Mouse (Mus musculus) neural tube, embryonic 12.5 days (tissue): ENCODE data around the gene Ifna16. TPM values are rescaled to one million over a fixed set of nuclear protein-coding genes. Genes with fewer than 3 reads are reported as not detected.

Source experiments
- ATAC-seq: fragments of 200-750 bp; cut with Nextera tagmentation; 2 replicates; pipeline ENCODE4 v1.8.0; 2017; ENCODE audit warnings: low read depth, mild to moderate bottlenecking, moderate TSS enrichment, moderate library complexity; ENCODE audit not compliant: low FRiP score
- H3K27ac ChIP-seq: fragments of 300-500 bp; sonication (generic); 2 replicates; pipeline ENCODE4 v1.5.1; 2016
- H3K27me3 ChIP-seq: fragments of 300-500 bp; sonication (generic); replicated peaks from 2 replicates; pipeline ENCODE4 v1.6.1; 2016; ENCODE audit warnings: mild to moderate bottlenecking
- H3K36me3 ChIP-seq: fragments of 300-500 bp; sonication (generic); 2 replicates; pipeline ENCODE4 v1.6.1; 2016; ENCODE audit warnings: mild to moderate bottlenecking
- H3K4me1 ChIP-seq: fragments of 300-500 bp; sonication (generic); 2 replicates; pipeline ENCODE4 v1.6.1; 2016
- H3K4me2 ChIP-seq: fragments of 300-500 bp; sonication (generic); replicated peaks from 2 replicates; pipeline ENCODE4 v1.6.1; 2016; ENCODE audit warnings: mild to moderate bottlenecking
- H3K4me3 ChIP-seq: fragments of 300-500 bp; sonication (generic); 2 replicates; pipeline ENCODE4 v1.5.1; 2016
- H3K9ac ChIP-seq: fragments of 300-500 bp; sonication (generic); 2 replicates; pipeline ENCODE4 v1.6.1; 2016; ENCODE audit warnings: mild to moderate bottlenecking
- H3K9me3 ChIP-seq: fragments of 300-500 bp; sonication (generic); 2 replicates; pipeline ENCODE4 v1.6.1; 2016; ENCODE audit warnings: mild to moderate bottlenecking
- WGBS: fragments of 180-500 bp; shearing (Covaris S2); methylation state at CpG from one replicate; pipeline ENCODE4 v1.1.7; 2016; 5-methylcytosine and 5-hydroxymethylcytosine counted together
- polyA plus RNA-seq: library from polyadenylated mRNA; unstranded; fragments of >200 nt; fragmentation: Nextera tagmentation; extraction: Ambion mirVana; gene quantifications from 2 replicates; pipeline ENCODE4 v1.2.1, GENCODE M21; 2016

Ifna16 gene
- polyA plus RNA-seq = not detected in 2 replicates

DNA sequence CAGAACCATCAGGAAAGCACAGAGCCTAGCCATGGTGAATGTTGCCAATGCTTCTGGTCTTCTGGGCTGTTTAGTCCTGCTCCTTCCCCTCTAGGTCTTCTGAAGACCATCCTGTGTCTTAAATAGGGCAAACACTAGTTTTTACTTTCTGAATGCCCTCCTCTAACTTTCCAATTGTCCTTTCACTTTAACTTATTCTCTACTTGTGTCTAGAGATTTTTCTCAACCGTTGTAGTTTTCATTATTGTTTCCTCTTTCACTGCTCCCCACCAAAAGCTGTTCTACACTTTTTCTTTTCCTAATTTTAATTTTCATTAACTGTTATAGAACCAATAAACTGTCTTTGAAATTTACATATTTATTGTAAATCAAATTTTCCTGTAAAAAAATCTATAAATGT is at the start of gene Ifna16:
TSS of gene Ifna16 (minus strand) at position 101 of the 400 bp plus-strand sequence.
- no peak within 1 kb of the TSS for H3K27ac ChIP-seq
- H3K4me1 ChIP-seq = no peaks in the 10 kb centered on the region
- no peak within 1 kb of the TSS for H3K4me3 ChIP-seq
- ATAC-seq = no peak
- H3K27me3 ChIP-seq = no peaks in the 10 kb centered on the region
- H3K4me2 ChIP-seq = no peak within 1 kb of the TSS
- no peaks in the 10 kb centered on the region for H3K9me3 ChIP-seq
- H3K36me3 ChIP-seq = no peaks in the 10 kb centered on the region
- H3K9ac ChIP-seq = no peak within 1 kb of the TSS
- WGBS = 84% methylated on average over 1 of the region's 1 CpGs

DNA sequence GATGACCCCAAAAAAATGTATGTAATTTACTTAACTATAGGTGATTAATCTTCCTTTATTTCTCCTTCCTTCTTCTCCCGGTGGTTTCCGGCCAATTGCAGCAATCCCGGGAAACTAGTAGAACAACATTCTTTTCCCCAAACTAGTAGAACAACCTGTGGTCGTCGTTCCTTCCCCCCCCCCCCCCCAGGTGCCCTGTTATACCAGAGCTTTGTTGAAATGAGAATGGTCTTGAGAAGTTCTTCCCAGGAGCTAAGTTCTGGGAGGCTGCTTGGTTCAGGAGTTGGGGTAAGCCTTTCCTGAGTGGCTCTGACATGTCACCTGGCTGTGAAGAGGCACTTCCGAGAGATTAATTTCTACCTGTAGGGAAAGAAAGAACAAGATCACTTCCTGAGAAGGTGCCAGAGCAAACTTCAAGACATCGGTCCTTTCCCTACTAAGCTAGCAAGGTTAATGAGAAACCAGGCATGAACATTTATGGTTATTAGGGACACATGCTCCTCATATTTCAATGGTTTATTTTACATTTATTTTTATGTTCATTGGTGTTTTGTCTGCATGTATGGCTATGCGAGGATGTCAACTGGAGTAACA is 46.9 kb upstream of the Ifna16 start:
- H3K27me3 ChIP-seq = no peaks in the 10 kb centered on the region
- 56% methylated on average over 8 of the region's 8 CpGs for WGBS
- H3K4me1 ChIP-seq = peaks cover 21% of the 10 kb centered on the region
- H3K9me3 ChIP-seq = no peaks in the 10 kb centered on the region
- no peak overlapping the region for H3K9ac ChIP-seq
- H3K4me2 ChIP-seq = no peak overlapping the region
- peaks cover 8% of the 10 kb centered on the region for H3K36me3 ChIP-seq
- no peak for ATAC-seq
- no peak overlapping the region for H3K4me3 ChIP-seq
- no peak overlapping the region for H3K27ac ChIP-seq

DNA sequence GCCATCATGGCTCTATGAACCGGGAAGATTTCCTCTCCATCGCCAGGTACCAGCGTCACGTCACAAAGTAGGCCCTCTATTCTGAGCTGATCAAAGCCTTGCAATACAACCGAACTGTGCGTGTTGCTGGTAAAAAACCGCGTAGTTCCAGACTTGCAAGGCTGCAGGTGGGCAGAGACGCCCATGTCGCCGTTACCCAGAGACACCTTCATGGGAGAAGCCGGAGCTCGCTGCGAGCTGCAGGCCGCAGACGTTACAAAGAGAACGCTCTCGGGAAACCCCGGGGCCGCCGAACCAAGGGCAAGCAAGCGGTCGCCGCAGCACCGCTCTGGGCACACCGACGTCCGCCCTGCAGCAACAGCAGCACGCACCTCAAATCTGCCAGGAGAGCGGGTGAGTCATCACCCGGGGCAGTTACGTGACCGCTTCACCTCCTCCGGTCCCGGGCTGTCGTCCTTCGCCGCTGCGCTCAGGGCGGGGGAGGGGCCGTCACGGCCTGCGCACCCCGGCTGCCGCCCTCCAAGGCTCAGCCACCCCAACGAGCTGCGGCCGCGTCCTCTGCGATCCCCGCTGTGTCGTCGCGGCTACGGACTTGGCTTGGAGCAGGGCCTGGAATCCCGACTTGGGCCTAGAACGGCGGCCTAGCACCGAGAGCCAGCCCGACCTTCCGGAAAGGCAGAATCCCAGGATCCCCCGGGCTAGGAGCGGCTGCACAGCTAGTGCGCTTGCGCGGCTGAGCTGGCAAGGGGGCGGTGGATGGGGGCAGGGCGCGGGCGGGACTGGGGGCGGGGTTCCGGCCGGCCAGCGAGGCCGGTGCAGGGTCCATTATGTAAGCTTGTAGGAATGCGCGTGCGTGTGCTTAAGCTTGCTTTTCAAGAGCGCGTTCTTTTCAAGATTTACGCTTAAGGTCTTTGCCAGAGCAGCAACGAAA is 45.3 kb upstream of the Ifna16 start, which contains the start of the genes Gm26566 and Klhl9:
TSS of gene Gm26566 (plus strand) at position 15 of the 931 bp plus-strand sequence.
TSS of gene Klhl9 (minus strand) at position 675 of the 931 bp plus-strand sequence.
- peak within 1 kb of the TSS; percentile 99 for H3K9ac ChIP-seq
- H3K4me2 ChIP-seq = peak within 1 kb of the TSS; percentile 69
- H3K27ac ChIP-seq = peak within 1 kb of the TSS; percentile 97
- peaks cover 26% of the 10 kb centered on the region for H3K4me1 ChIP-seq
- peak; percentile 97 for ATAC-seq
- H3K36me3 ChIP-seq = peaks cover 13% of the 10 kb centered on the region
- under 1% methylated on average over 82 of the region's 82 CpGs for WGBS
- no peaks in the 10 kb centered on the region for H3K27me3 ChIP-seq
- peak within 1 kb of the TSS; percentile 86 for H3K4me3 ChIP-seq
- no peaks in the 10 kb centered on the region for H3K9me3 ChIP-seq

DNA sequence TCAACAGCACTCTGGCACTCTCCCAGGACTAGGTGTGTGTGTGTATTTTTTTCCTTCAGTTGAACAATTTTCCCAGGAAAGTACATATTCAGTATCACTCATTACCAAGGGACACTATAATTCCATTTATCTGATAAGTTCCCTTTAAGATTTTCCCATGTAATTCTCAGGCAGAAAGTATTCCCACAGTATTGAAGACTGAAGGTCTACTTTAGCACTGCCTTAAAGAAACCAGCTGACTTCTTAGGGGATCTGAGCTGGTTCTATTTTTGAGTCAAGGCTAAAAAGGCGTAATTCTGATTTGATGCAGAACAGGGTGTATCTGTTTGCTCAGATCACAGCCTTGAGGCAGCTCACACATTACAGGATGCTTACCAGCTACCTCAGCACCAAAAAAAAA is 42.0 kb upstream of the Ifna16 start:
- Histone ChIP-seq H3K36me3 (peaks cover 37% of the 10 kb centered on the region), H3K4me3 (peak overlapping the region; percentile 13), H3K27me3 (no peaks in the 10 kb centered on the region), H3K4me1 (peaks cover 26% of the 10 kb centered on the region), H3K4me2 (peak overlapping the region; percentile 57), H3K27ac (no peak overlapping the region), H3K9me3 (no peaks in the 10 kb centered on the region), H3K9ac (no peak overlapping the region)
- no peak for ATAC-seq
- WGBS = 73% methylated on average over 1 of the region's 1 CpGs

DNA sequence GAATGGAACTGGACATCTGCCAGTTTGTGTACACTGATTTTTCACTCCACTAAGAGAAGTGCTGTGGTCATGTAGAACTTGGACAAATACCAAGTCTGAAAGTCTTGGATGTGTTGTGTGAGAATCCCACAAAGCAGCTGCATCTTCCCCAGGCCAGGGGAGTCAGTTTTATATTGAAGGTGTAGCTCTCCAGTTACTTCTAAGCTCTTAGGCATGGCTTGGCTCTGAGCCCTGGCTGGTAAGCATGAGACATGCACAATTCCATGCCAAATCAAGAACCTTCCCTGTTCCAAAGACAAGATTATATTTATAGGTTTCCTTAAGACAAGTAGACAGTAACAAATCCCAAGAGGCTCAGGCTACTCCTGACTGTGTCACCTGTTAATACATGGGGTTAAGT is 38.3 kb upstream of the Ifna16 start:
- no peaks in the 10 kb centered on the region for H3K9me3 ChIP-seq

DNA sequence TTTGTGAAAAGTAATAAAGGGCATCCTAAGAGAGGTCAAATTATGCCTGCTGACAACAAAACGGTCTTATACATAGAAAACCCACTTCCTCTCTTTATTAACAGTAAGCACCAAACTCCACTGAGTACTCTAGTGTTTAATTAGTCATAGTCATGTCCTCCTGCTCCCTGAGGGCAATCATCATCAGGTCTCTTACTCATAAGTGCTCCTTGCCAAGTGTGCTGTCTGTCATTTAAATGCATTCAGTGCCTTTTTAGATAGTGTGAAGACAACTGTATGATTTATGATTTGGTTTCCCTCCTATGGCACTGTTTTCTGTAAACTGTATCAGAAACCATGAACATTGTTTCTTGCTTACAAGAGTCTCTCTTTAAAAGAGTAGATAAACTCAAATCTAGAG is 37.6 kb upstream of the Ifna16 start:
- H3K9ac ChIP-seq = no peak overlapping the region
- no peak overlapping the region for H3K4me3 ChIP-seq
- no peaks in the 10 kb centered on the region for H3K27me3 ChIP-seq
- no peak overlapping the region for H3K4me2 ChIP-seq
- H3K4me1 ChIP-seq = peaks cover 9% of the 10 kb centered on the region
- peaks cover 30% of the 10 kb centered on the region for H3K36me3 ChIP-seq
- no peak overlapping the region for H3K27ac ChIP-seq
- WGBS = 85% methylated on average over 1 of the region's 1 CpGs
- H3K9me3 ChIP-seq = no peaks in the 10 kb centered on the region
- ATAC-seq = no peak

More for the DNA sequence above, 38.3 kb upstream of the Ifna16 start:
- Histone ChIP-seq H3K4me3 (no peak overlapping the region), H3K4me1 (peaks cover 14% of the 10 kb centered on the region), H3K36me3 (peaks cover 32% of the 10 kb centered on the region), H3K9ac (no peak overlapping the region), H3K27ac (no peak overlapping the region), H3K4me2 (no peak overlapping the region), H3K27me3 (no peaks in the 10 kb centered on the region)
- no peak for ATAC-seq

DNA sequence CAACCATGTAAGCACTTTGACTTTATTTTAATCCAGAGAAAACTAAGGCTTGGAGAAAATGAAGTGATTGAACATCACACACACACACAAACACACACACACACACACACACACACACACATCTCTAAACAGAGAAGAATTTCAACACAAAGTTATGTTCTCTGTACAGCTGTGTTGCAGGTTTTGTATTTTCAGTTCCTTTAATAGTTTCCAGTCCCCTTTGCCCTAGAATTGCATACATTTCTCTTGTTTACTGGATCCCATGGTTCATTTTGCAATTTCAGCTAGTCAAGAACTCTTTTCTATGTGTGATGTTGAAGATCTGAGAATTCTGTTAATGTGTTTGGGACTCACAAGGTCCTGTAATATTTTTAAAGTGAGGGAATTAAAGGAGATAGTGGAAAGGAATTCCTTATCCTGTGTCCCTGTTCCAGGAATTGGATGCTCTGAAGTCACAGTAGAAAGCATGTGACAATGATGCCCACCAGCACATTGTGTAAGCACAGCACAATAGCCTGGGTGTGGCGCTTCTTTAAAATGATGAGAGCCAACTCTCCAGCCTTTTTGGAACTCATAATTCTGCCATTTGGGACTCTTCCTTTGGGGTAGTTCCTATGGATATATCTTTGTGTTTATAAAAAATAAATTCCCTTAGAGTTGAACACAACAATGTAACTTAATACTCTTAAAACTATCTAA is 30.6 kb upstream of the Ifna16 start:
- H3K4me3 ChIP-seq = no peak overlapping the region
- 91% methylated on average over 1 of the region's 1 CpGs for WGBS
- no peak for ATAC-seq
- H3K27me3 ChIP-seq = no peaks in the 10 kb centered on the region
- H3K36me3 ChIP-seq = no peaks in the 10 kb centered on the region
- H3K27ac ChIP-seq = no peak overlapping the region
- no peaks in the 10 kb centered on the region for H3K9me3 ChIP-seq
- H3K4me2 ChIP-seq = no peak overlapping the region
- no peak overlapping the region for H3K9ac ChIP-seq
- H3K4me1 ChIP-seq = no peaks in the 10 kb centered on the region

DNA sequence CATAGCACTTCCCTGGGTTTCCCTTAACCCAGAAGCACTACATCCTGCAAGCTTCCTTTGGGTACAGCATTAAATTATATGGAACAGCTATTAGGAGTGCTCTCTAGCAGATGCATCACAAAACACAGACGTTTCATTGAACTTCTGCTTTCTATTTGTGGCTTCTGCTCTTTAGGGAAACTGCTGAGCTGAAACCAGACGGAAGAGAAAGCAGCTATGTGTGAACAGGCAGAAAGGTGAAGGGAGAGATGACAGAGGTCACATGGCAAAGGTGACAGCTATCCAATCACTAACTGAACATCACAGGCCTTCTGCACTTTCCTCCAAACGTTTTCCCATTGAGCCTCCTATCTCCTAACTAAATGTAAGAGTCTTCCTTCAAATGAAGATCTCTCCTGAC is 29.2 kb upstream of the Ifna16 start:
- H3K27ac ChIP-seq = no peak overlapping the region
- no peak overlapping the region for H3K4me3 ChIP-seq
- no peak overlapping the region for H3K4me2 ChIP-seq
- H3K9ac ChIP-seq = no peak overlapping the region
- no peaks in the 10 kb centered on the region for H3K9me3 ChIP-seq
- H3K36me3 ChIP-seq = no peaks in the 10 kb centered on the region
- H3K27me3 ChIP-seq = no peaks in the 10 kb centered on the region
- no peaks in the 10 kb centered on the region for H3K4me1 ChIP-seq
- WGBS = 51% methylated on average over 3 of the region's 3 CpGs
- no peak for ATAC-seq

DNA sequence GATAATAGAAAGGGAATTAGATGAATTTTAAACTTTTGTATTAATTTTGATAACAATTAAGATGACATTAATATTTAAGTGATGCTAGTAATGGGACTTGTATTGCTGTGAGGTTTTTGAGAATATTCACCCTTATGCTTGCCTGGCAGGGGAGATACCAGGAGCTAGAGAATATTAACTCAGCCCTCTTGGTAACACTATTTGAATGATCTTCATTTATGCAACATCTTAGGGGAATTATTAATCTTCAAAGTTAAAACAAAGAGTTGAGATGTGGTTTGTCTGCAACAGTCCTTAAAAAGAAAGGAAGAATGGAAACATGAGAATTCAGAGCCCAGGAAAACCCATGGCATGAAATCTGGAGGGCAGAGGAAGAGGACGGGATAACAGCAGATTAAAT is 22.6 kb upstream of the Ifna16 start:
- ATAC-seq = no peak
- whole genome bisulfite sequencing = 76% methylated on average over 1 of the region's 1 CpGs
- no peaks in the 10 kb centered on the region for H3K36me3 ChIP-seq
- no peak overlapping the region for H3K4me3 ChIP-seq
- no peak overlapping the region for H3K9ac ChIP-seq
- H3K27me3 ChIP-seq = no peaks in the 10 kb centered on the region
- H3K4me2 ChIP-seq = no peak overlapping the region
- H3K4me1 ChIP-seq = no peaks in the 10 kb centered on the region
- H3K9me3 ChIP-seq = no peaks in the 10 kb centered on the region
- H3K27ac ChIP-seq = no peak overlapping the region

DNA sequence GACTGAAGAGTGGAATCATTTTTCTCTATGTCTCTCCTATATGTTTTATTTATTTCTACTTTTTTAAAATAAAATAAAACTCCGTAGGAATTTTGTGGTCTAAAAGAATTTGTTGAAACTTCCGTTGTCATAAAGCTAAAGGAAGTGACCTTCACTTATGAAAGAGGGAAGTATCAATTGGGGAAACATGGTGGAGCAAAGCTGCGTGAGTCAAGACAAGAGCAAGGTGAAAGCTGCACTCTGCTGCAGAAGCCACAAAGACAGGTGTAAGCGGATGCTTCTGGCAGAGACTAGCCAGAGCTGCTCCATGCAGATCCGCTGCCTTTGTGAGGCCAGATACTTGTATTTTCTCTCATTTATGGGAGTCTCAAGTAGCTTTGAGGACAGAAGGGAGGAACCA is 22.1 kb upstream of the Ifna16 start:
- no peaks in the 10 kb centered on the region for H3K36me3 ChIP-seq
- H3K4me3 ChIP-seq = no peak overlapping the region
- 88% methylated on average over 5 of the region's 5 CpGs for WGBS
- no peaks in the 10 kb centered on the region for H3K9me3 ChIP-seq
- H3K4me2 ChIP-seq = no peak overlapping the region
- H3K27ac ChIP-seq = no peak overlapping the region
- no peaks in the 10 kb centered on the region for H3K27me3 ChIP-seq
- ATAC-seq = no peak
- H3K9ac ChIP-seq = no peak overlapping the region
- H3K4me1 ChIP-seq = no peaks in the 10 kb centered on the region

DNA sequence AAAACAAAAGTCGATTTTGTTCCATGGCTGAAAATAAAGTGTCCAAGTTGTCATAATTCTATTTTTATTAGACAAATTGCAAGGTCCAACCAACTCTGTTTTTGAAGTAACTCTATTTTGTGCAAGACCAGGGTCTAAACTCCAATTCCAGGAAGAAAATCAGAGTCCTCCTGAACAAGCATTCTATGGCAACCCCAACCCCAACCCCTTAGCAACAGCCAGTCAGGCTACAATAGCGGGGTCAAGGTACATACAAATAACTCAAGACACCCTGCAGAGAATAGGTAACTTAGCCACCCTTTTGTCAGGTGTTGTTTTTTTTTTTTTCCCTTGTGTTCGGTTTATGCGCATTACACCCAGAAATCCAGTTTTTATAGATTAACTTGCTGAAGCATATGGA is 21.0 kb upstream of the Ifna16 start:
- Histone ChIP-seq H3K36me3 (no peaks in the 10 kb centered on the region), H3K4me2 (no peak overlapping the region), H3K9me3 (no peaks in the 10 kb centered on the region), H3K9ac (no peak overlapping the region), H3K4me1 (no peaks in the 10 kb centered on the region), H3K27me3 (no peaks in the 10 kb centered on the region), H3K27ac (no peak overlapping the region), H3K4me3 (no peak overlapping the region)
- 83% methylated on average over 4 of the region's 4 CpGs for WGBS
- ATAC-seq = no peak

DNA sequence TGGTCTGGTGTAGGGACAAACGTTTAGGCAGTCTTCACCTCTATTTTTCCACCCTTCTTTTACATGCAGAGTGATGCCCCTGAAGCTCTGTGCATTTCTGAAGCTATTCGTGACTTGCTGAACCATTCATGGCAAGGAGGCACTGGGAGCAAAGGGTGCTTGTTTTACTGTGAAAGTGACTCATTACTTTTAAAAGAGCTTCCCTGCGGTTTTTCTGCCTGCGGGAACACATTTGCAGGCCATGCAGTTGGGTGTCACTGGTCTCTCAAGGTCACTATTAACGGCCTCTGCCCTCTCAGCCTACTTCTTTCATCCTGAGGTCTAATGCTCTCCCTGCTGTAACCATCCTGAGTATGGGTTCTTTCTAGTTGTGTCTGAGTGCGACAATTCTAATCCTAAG is 20.4 kb upstream of the Ifna16 start:
- H3K9me3 ChIP-seq = no peaks in the 10 kb centered on the region
- H3K9ac ChIP-seq = no peak overlapping the region
- no peak for ATAC-seq
- no peaks in the 10 kb centered on the region for H3K36me3 ChIP-seq
- no peak overlapping the region for H3K4me3 ChIP-seq
- H3K4me1 ChIP-seq = no peaks in the 10 kb centered on the region
- WGBS = 54% methylated on average over 6 of the region's 6 CpGs
- no peak overlapping the region for H3K27ac ChIP-seq
- H3K27me3 ChIP-seq = no peaks in the 10 kb centered on the region
- no peak overlapping the region for H3K4me2 ChIP-seq
